Mouse (Mus musculus) liver, embryonic 13.5 days (tissue): ENCODE results near the gene Psmd11. TPM values are rescaled to one million over a fixed set of nuclear protein-coding genes. Genes with fewer than 3 reads are reported as not detected.

ENCODE experiments used
- ATAC-seq: fragments of 200-750 bp; cut with Nextera tagmentation; 2 replicates; pipeline ENCODE4 v1.8.0; 2017; ENCODE audit warnings: low read depth, mild to moderate bottlenecking, moderate number of reproducible peaks, moderate library complexity
- DNase-seq: peaks from one replicate; pipeline ENCODE4 v3.0.0; 2022
- H3K27ac ChIP-seq: fragments of 300-500 bp; sonication (generic); 2 replicates; pipeline ENCODE4 v1.5.1; 2015; ENCODE audit warnings: moderate library complexity, mild to moderate bottlenecking, inconsistent platforms
- H3K27me3 ChIP-seq: fragments of 300-500 bp; sonication (generic); 2 replicates; pipeline ENCODE4 v1.6.1; 2015; ENCODE audit warnings: mild to moderate bottlenecking, inconsistent platforms
- H3K36me3 ChIP-seq: fragments of 300-500 bp; sonication (generic); 2 replicates; pipeline ENCODE4 v1.6.1; 2015; ENCODE audit warnings: mild to moderate bottlenecking, inconsistent platforms
- H3K4me1 ChIP-seq: fragments of 300-500 bp; sonication (generic); replicated peaks from 2 replicates; pipeline ENCODE4 v1.6.1; 2015; ENCODE audit warnings: inconsistent platforms
- H3K4me2 ChIP-seq: fragments of 300-500 bp; sonication (generic); 2 replicates; pipeline ENCODE4 v1.6.1; 2015; ENCODE audit warnings: inconsistent platforms, mild to moderate bottlenecking, moderate library complexity
- H3K4me3 ChIP-seq: fragments of 300-500 bp; sonication (generic); replicated peaks from 2 replicates; pipeline ENCODE4 v1.5.1; 2015; ENCODE audit warnings: mild to moderate bottlenecking, inconsistent platforms
- H3K9ac ChIP-seq: fragments of 300-500 bp; sonication (generic); 2 replicates; pipeline ENCODE4 v1.6.1; 2015; ENCODE audit warnings: mild to moderate bottlenecking, inconsistent platforms
- H3K9me3 ChIP-seq: fragments of 300-500 bp; sonication (generic); replicated peaks from 2 replicates; pipeline ENCODE4 v1.6.1; 2016; ENCODE audit warnings: inconsistent platforms
- WGBS: fragments of 180-500 bp; shearing (Covaris S2); methylation state at CpG from one replicate; pipeline ENCODE4 v1.1.7; 2015; ENCODE audit not compliant: insufficient replicate concordance; 5-methylcytosine and 5-hydroxymethylcytosine counted together
- polyA plus RNA-seq: library from polyadenylated mRNA; unstranded; fragments of >200 nt; fragmentation: Nextera tagmentation; extraction: Ambion mirVana; gene quantifications from 2 replicates; pipeline ENCODE4 v1.2.1, GENCODE M21; 2015

The Psmd11 gene
- polyA plus RNA-seq, 1 experiment from 2014 or later, result 218 TPM

DNA sequence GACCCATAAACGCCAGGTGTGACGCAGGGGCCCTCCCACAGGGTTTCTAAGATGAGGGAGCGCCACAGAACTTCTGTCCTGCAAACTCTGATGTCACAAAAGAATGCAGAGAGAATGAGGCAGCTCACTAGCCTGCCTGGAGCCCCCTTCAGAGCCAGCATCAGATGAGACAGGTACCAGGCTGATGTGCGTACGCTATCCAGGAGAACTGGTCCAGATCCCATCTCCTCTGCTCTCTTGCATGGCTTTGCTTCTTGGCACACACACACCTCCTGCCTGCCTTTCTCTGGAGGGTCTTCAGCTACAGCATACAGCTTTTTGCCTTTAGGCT is 80.7 kb downstream of the Psmd11 start:
- WGBS, result 60% methylated on average over 5 of the region's 5 CpGs
- H3K27ac ChIP-seq, result no peak overlapping the region
- H3K4me1 ChIP-seq, result peaks cover 19% of the 10 kb centered on the region
- ATAC-seq (no peak), DNase-seq (no peak)
- H3K4me2 ChIP-seq, result no peak overlapping the region
- no peaks in the 10 kb centered on the region for H3K27me3 ChIP-seq
- no peak overlapping the region for H3K9ac ChIP-seq
- no peaks in the 10 kb centered on the region for H3K36me3 ChIP-seq
- H3K9me3 ChIP-seq, result no peaks in the 10 kb centered on the region
- H3K4me3 ChIP-seq, result no peak overlapping the region

DNA sequence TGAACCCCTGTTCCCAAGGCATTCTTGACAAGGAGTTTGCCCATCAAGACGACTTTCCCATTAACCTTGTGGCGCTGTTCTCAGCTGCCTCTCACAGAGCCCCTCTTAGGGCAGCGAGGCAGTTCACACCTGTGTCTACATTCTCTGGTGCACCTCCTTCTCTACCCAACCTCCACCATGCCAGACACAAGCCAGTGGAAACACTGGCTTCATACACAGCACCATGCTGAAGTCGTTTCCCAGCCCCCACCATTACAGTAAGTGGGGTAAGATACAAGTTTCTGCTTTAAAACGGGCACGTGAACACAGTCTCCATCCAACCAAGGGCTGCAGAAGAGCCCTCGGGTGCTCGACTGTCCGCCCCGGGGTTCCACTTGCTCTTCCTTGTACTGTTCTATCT is 81.7 kb downstream of the Psmd11 start:
- DNase-seq (no peak), ATAC-seq (no peak)
- Histone ChIP-seq H3K4me3 (no peak overlapping the region), H3K4me1 (peaks cover 12% of the 10 kb centered on the region; the same call in 1 of the 2 replicates), H3K9ac (no peak overlapping the region), H3K27me3 (no peaks in the 10 kb centered on the region), H3K4me2 (no peak overlapping the region), H3K27ac (no peak overlapping the region), H3K9me3 (no peaks in the 10 kb centered on the region), H3K36me3 (no peaks in the 10 kb centered on the region)
- WGBS, result 67% methylated on average over 10 of the region's 10 CpGs

DNA sequence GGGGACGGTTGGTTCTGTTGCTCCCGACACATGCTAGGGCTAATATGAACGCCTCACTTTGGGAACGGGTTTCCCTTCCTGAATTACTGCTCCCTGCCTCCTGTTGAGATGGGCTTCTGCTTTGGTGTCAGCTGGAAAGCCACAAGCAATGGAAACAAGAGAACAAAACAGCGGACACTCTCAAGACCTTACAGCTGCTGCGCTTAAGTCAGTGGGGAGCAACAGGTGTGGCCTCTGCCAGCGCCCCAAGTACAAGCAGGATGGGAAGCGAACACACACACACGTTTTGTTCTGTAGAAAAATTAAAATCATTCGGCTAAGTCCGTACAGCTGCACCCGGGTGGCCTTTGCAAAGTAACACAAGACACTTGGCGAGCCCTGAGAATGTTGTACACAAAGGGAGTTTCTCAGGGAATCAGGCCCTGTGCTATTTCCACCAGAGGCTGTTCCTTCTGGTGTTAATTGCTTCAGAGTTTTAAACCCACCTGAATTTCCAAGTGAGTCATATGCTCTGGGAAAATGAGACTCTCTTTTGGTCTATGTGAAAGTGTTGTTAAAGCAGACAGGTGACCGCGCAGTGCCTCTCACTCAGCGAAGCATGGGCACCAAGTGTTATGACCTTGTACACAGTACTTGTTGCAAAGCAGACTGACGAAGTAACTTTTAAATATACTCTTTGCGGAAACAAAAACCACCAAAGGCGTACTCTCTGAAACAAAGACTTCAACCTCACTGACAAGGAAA is 84.1 kb downstream of the Psmd11 start:
- Histone ChIP-seq H3K27me3 (no peaks in the 10 kb centered on the region), H3K4me2 (no peak overlapping the region), H3K9ac (no peak overlapping the region), H3K4me3 (no peak overlapping the region), H3K27ac (no peak overlapping the region), H3K9me3 (no peaks in the 10 kb centered on the region), H3K4me1 (peaks cover 12% of the 10 kb centered on the region; the same call in 1 of the 2 replicates), H3K36me3 (no peaks in the 10 kb centered on the region)
- DNase-seq (no peak), ATAC-seq (no peak)
- WGBS, result 80% methylated on average over 19 of the region's 19 CpGs

DNA sequence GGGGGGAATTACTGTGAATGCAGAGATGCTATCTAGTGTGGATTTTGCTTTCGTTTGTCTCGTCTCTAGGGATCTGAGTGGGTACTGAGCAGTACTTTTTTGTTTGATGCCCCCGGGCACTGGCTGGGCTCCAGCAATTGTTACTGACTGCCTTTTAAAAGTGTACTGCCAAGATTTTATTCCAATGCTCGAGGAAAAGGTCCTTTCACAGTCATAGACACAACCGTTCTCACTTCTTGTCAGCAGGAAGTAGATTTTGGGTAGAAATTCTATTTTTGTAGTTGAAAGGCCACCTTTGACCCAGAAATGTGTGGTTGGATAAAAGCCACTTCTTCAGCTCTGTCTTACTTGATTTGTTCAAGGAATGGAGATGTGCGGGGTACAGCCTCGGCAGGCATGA is 85.4 kb downstream of the Psmd11 start:
- Histone ChIP-seq H3K27me3 (no peaks in the 10 kb centered on the region), H3K4me3 (no peak overlapping the region), H3K36me3 (no peaks in the 10 kb centered on the region), H3K27ac (no peak overlapping the region), H3K4me2 (no peak overlapping the region), H3K4me1 (0 out of 2 replicates have a peak, but pooled peaks cover 4% of the 10 kb centered on the region), H3K9ac (no peak overlapping the region), H3K9me3 (no peaks in the 10 kb centered on the region)
- 33% methylated on average over 7 of the region's 7 CpGs for WGBS
- ATAC-seq (no peak), DNase-seq (no peak)

DNA sequence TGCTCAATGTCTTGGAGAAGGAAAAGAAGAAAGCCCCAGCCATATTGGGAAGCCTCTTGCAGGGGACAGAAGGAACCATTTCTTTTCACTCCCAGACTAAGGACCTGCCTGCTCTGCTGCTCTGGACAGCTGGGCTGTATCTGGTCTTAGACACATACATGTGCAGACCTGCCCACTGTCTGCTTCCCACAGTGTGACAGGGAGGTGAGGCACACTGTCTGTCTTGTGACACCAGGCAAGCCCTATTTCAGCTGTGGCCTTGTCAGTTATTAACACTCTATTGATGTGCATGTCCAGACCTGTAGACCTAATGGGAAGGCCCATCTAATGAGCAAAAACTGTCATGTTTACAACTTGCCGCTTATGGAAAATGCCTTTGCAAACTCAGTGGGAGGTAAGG is 86.9 kb downstream of the Psmd11 start:
- Histone ChIP-seq H3K27ac (no peak overlapping the region), H3K4me3 (no peak overlapping the region), H3K9ac (no peak overlapping the region), H3K4me2 (no peak overlapping the region), H3K9me3 (no peaks in the 10 kb centered on the region), H3K27me3 (no peaks in the 10 kb centered on the region), H3K36me3 (no peaks in the 10 kb centered on the region), H3K4me1 (no peaks in the 10 kb centered on the region)
- WGBS, result 87% methylated on average over 1 of the region's 1 CpGs
- ATAC-seq, result no peak
- DNase-seq, result no peak

DNA sequence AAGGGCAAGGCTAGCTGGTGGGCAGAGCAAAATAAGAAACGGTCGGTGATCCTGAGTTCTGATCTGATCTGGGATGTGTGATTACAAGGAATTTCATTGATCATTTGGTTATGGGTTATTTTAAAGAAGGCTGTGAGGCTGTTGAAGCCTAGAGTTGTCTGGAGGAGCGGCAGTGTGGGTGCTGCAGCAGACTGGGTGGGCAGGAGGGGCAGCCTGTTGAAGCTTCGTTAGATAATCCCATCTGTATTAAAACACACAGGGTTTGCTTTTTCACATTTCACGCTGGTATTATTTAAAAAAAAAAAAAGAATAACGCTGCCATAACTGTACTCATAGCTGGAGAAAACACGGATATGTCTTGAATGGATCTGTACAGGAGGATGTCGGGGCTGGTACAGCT is 87.5 kb downstream of the Psmd11 start:
- Histone ChIP-seq H3K27ac (no peak overlapping the region), H3K27me3 (no peaks in the 10 kb centered on the region), H3K9ac (no peak overlapping the region), H3K4me1 (no peaks in the 10 kb centered on the region), H3K4me3 (no peak overlapping the region), H3K9me3 (no peaks in the 10 kb centered on the region), H3K4me2 (no peak overlapping the region), H3K36me3 (no peaks in the 10 kb centered on the region)
- 67% methylated on average over 8 of the region's 8 CpGs for WGBS
- no peak for ATAC-seq
- no peak for DNase-seq

DNA sequence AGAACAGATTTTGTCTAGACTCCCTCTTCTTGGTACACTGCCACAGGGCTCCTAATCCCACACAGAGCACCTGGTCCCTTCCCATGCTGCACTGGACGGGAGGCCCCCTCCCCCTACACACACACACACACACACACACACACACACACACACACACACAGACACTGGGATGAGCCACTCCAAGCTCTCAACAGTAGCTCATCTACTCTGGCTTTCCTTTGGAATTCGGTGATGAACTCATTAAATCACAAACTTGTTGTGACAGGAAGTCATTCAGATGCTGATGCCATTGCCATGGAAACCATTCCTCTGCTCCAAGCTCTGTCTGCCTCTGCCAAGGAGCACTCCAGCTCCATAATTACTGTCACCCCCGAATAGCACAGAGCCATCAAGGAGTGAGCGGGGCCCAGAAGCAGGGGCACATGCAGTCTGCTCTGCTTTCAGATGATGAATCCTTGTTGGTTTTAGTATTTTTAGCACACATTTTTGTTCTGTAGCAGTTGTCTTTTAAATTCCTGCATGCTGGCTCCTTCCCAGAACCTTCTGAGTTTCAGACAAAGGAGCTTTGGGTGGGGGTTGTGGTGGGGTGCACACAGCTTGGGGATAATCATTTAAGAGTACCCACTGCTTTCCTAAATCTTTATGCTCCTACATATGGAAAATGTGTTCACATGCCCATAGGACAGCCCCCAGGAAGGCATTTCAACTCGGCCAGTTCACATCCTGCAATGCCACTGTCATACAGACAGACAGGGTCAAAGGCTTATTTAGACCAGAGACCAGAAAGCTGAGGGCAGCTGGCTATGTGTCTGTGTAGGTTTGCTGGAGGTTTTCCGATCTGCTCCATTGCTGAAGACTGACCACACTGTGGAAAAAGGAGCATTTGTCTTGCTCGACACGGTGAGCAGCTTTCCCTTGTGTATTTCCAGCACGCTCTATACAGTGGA is 90.3 kb downstream of the Psmd11 start:
- Histone ChIP-seq H3K4me1 (peaks cover 10% of the 10 kb centered on the region; the same call in 1 of the 2 replicates), H3K9ac (no peak overlapping the region), H3K4me3 (no peak overlapping the region), H3K36me3 (no peaks in the 10 kb centered on the region), H3K4me2 (no peak overlapping the region), H3K27me3 (no peaks in the 10 kb centered on the region), H3K9me3 (no peaks in the 10 kb centered on the region), H3K27ac (no peak overlapping the region)
- WGBS, result 55% methylated on average over 9 of the region's 9 CpGs
- no peak for DNase-seq
- no peak for ATAC-seq

DNA sequence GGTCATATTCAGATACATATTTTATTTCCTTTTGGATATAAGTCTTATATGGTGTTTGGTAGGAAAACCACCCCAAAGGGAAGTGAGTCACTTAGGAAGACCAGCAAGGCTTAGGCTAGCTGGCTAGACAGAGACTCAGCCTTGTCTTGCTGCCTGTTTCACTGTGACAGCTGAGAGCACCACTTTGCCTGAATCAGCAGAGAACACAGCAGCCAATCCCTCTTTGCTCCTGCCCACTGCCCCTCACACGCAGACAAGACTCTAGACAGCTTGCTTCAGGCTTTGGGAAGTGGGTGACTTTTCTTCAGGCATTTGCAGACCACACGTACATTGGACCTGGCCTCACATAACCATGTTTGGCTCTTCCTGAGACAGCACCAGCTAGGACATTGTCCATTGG is 92.7 kb downstream of the Psmd11 start:
- no peak overlapping the region for H3K9ac ChIP-seq
- ATAC-seq, result no peak
- H3K36me3 ChIP-seq, result no peaks in the 10 kb centered on the region
- H3K27ac ChIP-seq, result no peak overlapping the region
- no peaks in the 10 kb centered on the region for H3K27me3 ChIP-seq
- no peak for DNase-seq
- H3K4me3 ChIP-seq, result no peak overlapping the region
- peaks cover 11% of the 10 kb centered on the region; the same call in 1 of the 2 replicates for H3K4me1 ChIP-seq
- no peaks in the 10 kb centered on the region for H3K9me3 ChIP-seq
- H3K4me2 ChIP-seq, result no peak overlapping the region
- WGBS, result 42% methylated on average over 2 of the region's 2 CpGs

Other genes starting within 250 kb of the Psmd11 start
- 4.3 and 5.3 TPM in 2 replicates for gene Rnf135, start 244.8 kb upstream of the Psmd11 start, polyA plus RNA-seq
- gene Rhot1, start 219.6 kb upstream of the Psmd11 start, polyA plus RNA-seq, result 23.9 and 29.9 TPM in 2 replicates
- gene Rhbdl3, start 127.7 kb upstream of the Psmd11 start, polyA plus RNA-seq, result 0.08 and 0.12 TPM in 2 replicates
- 6.9 and 8.1 TPM in 2 replicates for gene 5730455P16Rik, start 50.6 kb upstream of the Psmd11 start, polyA plus RNA-seq
- gene Zfp207, start 45.3 kb upstream of the Psmd11 start, polyA plus RNA-seq, result 102 and 131 TPM in 2 replicates
- gene Cdk5r1, start 48.4 kb downstream of the Psmd11 start, polyA plus RNA-seq, result 0.41 TPM in 2 replicates